In the genomic region with DNA sequence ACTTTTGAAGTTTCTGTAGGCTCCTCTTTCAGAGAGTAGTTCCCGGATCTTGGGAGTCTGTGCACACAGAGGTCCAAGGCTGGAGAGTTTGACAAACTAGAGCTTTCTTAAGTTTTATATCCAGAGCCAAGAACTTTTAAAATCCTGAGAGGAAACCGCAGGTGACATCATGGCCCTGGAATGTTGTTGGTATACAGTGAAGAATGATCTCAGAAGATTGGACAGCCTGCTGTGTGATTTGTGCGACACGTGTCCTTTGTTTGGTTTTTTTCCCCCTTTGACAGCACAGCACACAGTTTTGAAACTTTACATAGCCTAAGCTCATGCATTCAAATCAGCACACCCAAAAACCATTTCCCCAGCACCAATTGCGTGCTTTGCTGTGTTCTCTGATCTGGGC, we compare ENCODE assay signal across 8 mouse cellular contexts.
A peak's percentile ranks its signal among the peaks of the same experiment; 100 is the strongest.
DNase-seq lines count a peak whose midpoint lies in the region; ATAC-seq and TF ChIP-seq lines count a peak whose summit lies in the region.
"Had no signal": no experiment of that assay in that cellular context is flagged by ENCODE, and none has a peak within 500 bp of the region (broad histone marks: within the 10 kb centered on the region; RNA-seq: fewer than 3 reads in every experiment).

No protein-coding gene starts in this region.

- H3K9ac ChIP-seq in heart, adult 2 months (ENCODE audit: low read depth, low read length), result no peak overlapping the region
- H3K9ac ChIP-seq in limb, embryonic 14.5 days (ENCODE audit: low read depth, low read length, severe bottlenecking), result no peak overlapping the region
- H3K9ac ChIP-seq in midbrain, embryonic 13.5 days (replicated peaks), result no peak overlapping the region
- H3K9ac ChIP-seq: liver, embryonic 14.5 days had no signal

- peak; percentile 65; the same call in 1 of the 2 replicates for ATAC-seq in limb, embryonic 14.5 days (ENCODE audit: low FRiP score, low read depth)
- ATAC-seq in midbrain, embryonic 13.5 days, result no peak

- 0 out of 2 replicates have a peak, but pooled peaks have one; percentile 6 for TF ChIP-seq POLR2A in heart, adult 2 months (IDR thresholded peaks at IDR 0.05; ENCODE audit: insufficient read depth, low read depth, low read length)
- TF ChIP-seq POLR2A in limb, embryonic 14.5 days (IDR thresholded peaks at IDR 0.05; ENCODE audit: borderline replicate concordance, extremely low read depth, insufficient read depth, insufficient read length), result no peak

- H3K9me3 ChIP-seq in limb, embryonic 14.5 days (ENCODE audit: control insufficient read depth, low read length), result no peaks in the 10 kb centered on the region
- H3K9me3 ChIP-seq in midbrain, embryonic 13.5 days, result no peaks in the 10 kb centered on the region

- no peak for TF ChIP-seq EP300 in heart, adult 2 months (IDR thresholded peaks at IDR 0.05; ENCODE audit: insufficient read depth, low read depth, low read length)

- no peak for TF ChIP-seq CTCF in heart, adult 2 months (IDR thresholded peaks at IDR 0.05)

- H3K27ac ChIP-seq in heart, adult 2 months, result peak overlapping the region; percentile 34; the same call in 1 of the 2 replicates
- H3K27ac ChIP-seq in limb, embryonic 14.5 days (replicated peaks; ENCODE audit: low read depth, low read length), result peak overlapping the region; percentile 74
- H3K27ac ChIP-seq in midbrain, embryonic 13.5 days, result no peak overlapping the region
- H3K27ac ChIP-seq: liver, embryonic 14.5 days had no signal

- no peak overlapping the region for H3K4me3 ChIP-seq in heart, adult 2 months
- no peak overlapping the region for H3K4me3 ChIP-seq in limb, embryonic 14.5 days (replicated peaks; ENCODE audit: low read length)
- H3K4me3 ChIP-seq in midbrain, embryonic 13.5 days (replicated peaks), result no peak overlapping the region

- DNase-seq in Muller cell, postnatal 12 days (ENCODE audit: inconsistent ontology term), result peak; percentile 82
- peak; percentile 42 to 47 for DNase-seq in adrenal gland, adult 18-20 months (ENCODE audit: low spot score in 2 of 2)
- peak; percentile 49 to 69 for DNase-seq in heart, adult 2 months
- peak; percentile 82 for DNase-seq in limb, embryonic 14.5 days (ENCODE audit: low spot score)
- DNase-seq in left cerebral cortex, postnatal 36 days (ENCODE audit: low spot score in 2 of 2), result no peak
- DNase-seq in cerebellum, adult 11 months, result no peak

- intact Hi-C loops in heart, adult 2 months (cut with DNase I), result loop anchor here (5.0 kb wide), 1 partner anchor 35 kb away; no protein-coding TSS in a partner anchor
- intact Hi-C loops in left cerebral cortex, postnatal 36 days (cut with DNase I), result no loop called here

- 0 out of 2 replicates have a peak, but pooled peaks cover 2% of the 10 kb centered on the region for H3K79me2 ChIP-seq in heart, adult 2 months (replicated peaks; ENCODE audit: control insufficient read depth, insufficient read depth, low read length)

- no peak overlapping the region for H3K4me2 ChIP-seq in limb, embryonic 14.5 days (replicated peaks; ENCODE audit: low read depth, low read length, severe bottlenecking)
- no peak overlapping the region for H3K4me2 ChIP-seq in midbrain, embryonic 13.5 days (replicated peaks)

- H3K27me3 ChIP-seq in heart, adult 2 months (ENCODE audit: control insufficient read depth, insufficient read depth, low read length), result no peaks in the 10 kb centered on the region
- no peaks in the 10 kb centered on the region for H3K27me3 ChIP-seq in limb, embryonic 14.5 days (ENCODE audit: control insufficient read depth, insufficient read depth, low read length)
- no peaks in the 10 kb centered on the region for H3K27me3 ChIP-seq in midbrain, embryonic 13.5 days

- 21% methylated on average over 5 of the region's 5 CpGs for WGBS in heart, adult 2 months
- 40% methylated on average over 5 of the region's 5 CpGs for WGBS in limb, embryonic 14.5 days
- WGBS in midbrain, embryonic 13.5 days, result 62% methylated on average over 5 of the region's 5 CpGs

- peaks cover 14% of the 10 kb centered on the region for H3K4me1 ChIP-seq in heart, adult 2 months (ENCODE audit: control insufficient read depth, insufficient read depth, low read length)
- H3K4me1 ChIP-seq in limb, embryonic 14.5 days (ENCODE audit: control insufficient read depth, insufficient read depth, low read length), result peaks cover 29% of the 10 kb centered on the region
- peaks cover 17% of the 10 kb centered on the region for H3K4me1 ChIP-seq in midbrain, embryonic 13.5 days (replicated peaks)

- H3K36me3 ChIP-seq in heart, adult 2 months (ENCODE audit: control insufficient read depth, insufficient read depth, low read length), result peaks cover 17% of the 10 kb centered on the region
- H3K36me3 ChIP-seq in limb, embryonic 14.5 days (ENCODE audit: control insufficient read depth, insufficient read depth, low read length), result no peaks in the 10 kb centered on the region
- H3K36me3 ChIP-seq in midbrain, embryonic 13.5 days, result no peaks in the 10 kb centered on the region

Comparison
In these comparisons a context has a peak if more than half of its experiments do, and no peak if none do; other contexts are left out.
1. DNase-seq: peak in Muller cell, postnatal 12 days (single experiment), adrenal gland, adult 18-20 months (2 of 2), heart, adult 2 months (2 of 2) and limb, embryonic 14.5 days (single experiment); none in left cerebral cortex, postnatal 36 days (0 of 2) and cerebellum, adult 11 months (single experiment).